Mouse (Mus musculus) testis, adult 2 months (tissue): ENCODE measurements around the gene Abcb9.

ENCODE experiments used
- CTCF ChIP-seq: fragments of 200-500 bp; IDR thresholded peaks from 2 replicates; pipeline ENCODE4 v1.5.1; 2012; ENCODE audit warnings: low read depth, mild to moderate bottlenecking, inconsistent platforms, low read length, moderate library complexity; ENCODE audit not compliant: control insufficient read depth, insufficient read depth, insufficient replicate concordance
- POLR2A ChIP-seq: fragments of 200-500 bp; IDR thresholded peaks from 2 replicates; pipeline ENCODE4 v1.6.1; 2012; ENCODE audit warnings: low read depth, mild to moderate bottlenecking, inconsistent platforms, low read length, moderate library complexity; ENCODE audit not compliant: control insufficient read depth

GRCm38 (mm10) chr5:124069657-124070056, 25.9 kb downstream of the Abcb9 start:
- TF ChIP-seq POLR2A: no peak
- TF ChIP-seq CTCF: no peak
